Mouse (Mus musculus) heart, postnatal 0 days (tissue): ENCODE results near the gene Fut8. TPM values are rescaled to one million over a fixed set of nuclear protein-coding genes. Genes with fewer than 3 reads are reported as not detected.

ENCODE experiments used
- ATAC-seq: fragments of 200-750 bp; cut with Nextera tagmentation; 2 replicates; pipeline ENCODE4 v1.8.0; 2017; ENCODE audit warnings: low read depth, moderate number of reproducible peaks, moderate library complexity; ENCODE audit not compliant: insufficient read depth
- DNase-seq: peaks from one replicate; pipeline ENCODE4 v3.0.0-alpha.2; 2016; ENCODE audit warnings: low spot score
- H3K27ac ChIP-seq: fragments of 300-500 bp; sonication (generic); 2 replicates; pipeline ENCODE4 v1.5.1; 2014; ENCODE audit warnings: low read depth, mild to moderate bottlenecking
- H3K27me3 ChIP-seq: fragments of 300-500 bp; sonication (generic); 2 replicates; pipeline ENCODE4 v1.6.1; 2014; ENCODE audit warnings: low read length, mixed read lengths; ENCODE audit not compliant: control insufficient read depth, insufficient read depth
- H3K36me3 ChIP-seq: fragments of 300-500 bp; sonication (generic); replicated peaks from 2 replicates; pipeline ENCODE4 v1.6.1; 2014; ENCODE audit warnings: low read length, mixed read lengths; ENCODE audit not compliant: control insufficient read depth, insufficient read depth
- H3K4me1 ChIP-seq: fragments of 300-500 bp; sonication (generic); 2 replicates; pipeline ENCODE4 v1.6.1; 2014; ENCODE audit warnings: antibody characterized with exemption; ENCODE audit not compliant: control insufficient read depth, insufficient read depth
- H3K4me2 ChIP-seq: fragments of 300-500 bp; sonication (generic); 2 replicates; pipeline ENCODE4 v1.6.1; 2014; ENCODE audit warnings: low read depth, mild to moderate bottlenecking, low read length, moderate library complexity
- H3K4me3 ChIP-seq: fragments of 300-500 bp; sonication (generic); 2 replicates; pipeline ENCODE4 v1.5.1; 2014; ENCODE audit warnings: low read depth, low read length
- H3K9ac ChIP-seq: fragments of 300-500 bp; sonication (generic); replicated peaks from 2 replicates; pipeline ENCODE4 v1.6.1; 2014; ENCODE audit warnings: low read depth, low read length, mixed read lengths
- H3K9me3 ChIP-seq: fragments of 300-500 bp; sonication (generic); replicated peaks from 2 replicates; pipeline ENCODE4 v1.6.1; 2016; ENCODE audit warnings: low read length; ENCODE audit not compliant: control insufficient read depth
- CTCF ChIP-seq: IDR thresholded peaks from 2 replicates; pipeline ENCODE4 v1.5.1; 2016; ENCODE audit warnings: antibody characterized with exemption, control low read depth, low read depth
- EP300 ChIP-seq: IDR thresholded peaks from 2 replicates; pipeline ENCODE4 v1.6.1; 2016; ENCODE audit warnings: antibody characterized with exemption, low read depth
- WGBS: fragments of 180-500 bp; shearing (Covaris S2); extraction: QIAGEN DNeasy Blood & Tissue Kit; methylation state at CpG from one replicate; pipeline ENCODE4 v1.1.7; 2014; 5-methylcytosine and 5-hydroxymethylcytosine counted together
- polyA plus RNA-seq: library from polyadenylated mRNA; unstranded; fragments of >200 nt; fragmentation: Nextera tagmentation; extraction: Ambion mirVana; gene quantifications from 2 replicates; pipeline ENCODE4 v1.2.1, GENCODE M21; 2015
- total RNA-seq: library from RNA; depleted of rRNA; stranded (reverse); fragments of >200 nt; gene quantifications from 2 replicates; pipeline ENCODE4 v1.2.3, GENCODE M21; 2014; ENCODE audit warnings: low replicate concordance

The Fut8 gene
- total and polyA plus RNA-seq, 2 experiments from 2014 or later: 11.1 to 20.2 TPM

DNA sequence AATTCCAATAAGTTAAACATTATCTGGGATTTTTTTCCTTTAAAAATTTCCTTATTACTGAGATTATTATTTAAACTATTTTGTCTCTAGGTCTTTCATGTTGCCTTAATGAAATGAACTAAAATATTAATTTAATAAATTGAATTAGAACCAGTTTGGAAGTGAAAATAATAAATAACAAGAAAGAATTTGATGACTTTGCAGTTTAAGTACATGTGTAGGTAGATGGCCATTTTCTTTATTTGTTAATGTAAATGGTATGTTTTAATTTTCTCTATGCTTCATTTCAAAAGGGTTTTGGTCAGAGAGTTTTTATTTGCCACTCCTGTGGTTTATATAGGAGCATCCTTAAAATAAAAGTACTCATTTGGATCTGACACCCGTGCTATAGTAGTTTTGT lies 177.8 kb downstream of the Fut8 start:
- H3K27ac ChIP-seq: no peak overlapping the region
- ATAC-seq: no peak
- H3K4me1 ChIP-seq: no peaks in the 10 kb centered on the region
- H3K9ac ChIP-seq: no peak overlapping the region
- no peak overlapping the region for H3K4me2 ChIP-seq
- no peak for DNase-seq
- 82% methylated on average over 1 of the region's 1 CpGs for WGBS
- TF ChIP-seq EP300 (no peak), CTCF (no peak)
- no peaks in the 10 kb centered on the region for H3K9me3 ChIP-seq
- no peak overlapping the region for H3K4me3 ChIP-seq
- H3K36me3 ChIP-seq: peaks cover 4% of the 10 kb centered on the region; the same call in 1 of the 2 replicates
- H3K27me3 ChIP-seq: no peaks in the 10 kb centered on the region

DNA sequence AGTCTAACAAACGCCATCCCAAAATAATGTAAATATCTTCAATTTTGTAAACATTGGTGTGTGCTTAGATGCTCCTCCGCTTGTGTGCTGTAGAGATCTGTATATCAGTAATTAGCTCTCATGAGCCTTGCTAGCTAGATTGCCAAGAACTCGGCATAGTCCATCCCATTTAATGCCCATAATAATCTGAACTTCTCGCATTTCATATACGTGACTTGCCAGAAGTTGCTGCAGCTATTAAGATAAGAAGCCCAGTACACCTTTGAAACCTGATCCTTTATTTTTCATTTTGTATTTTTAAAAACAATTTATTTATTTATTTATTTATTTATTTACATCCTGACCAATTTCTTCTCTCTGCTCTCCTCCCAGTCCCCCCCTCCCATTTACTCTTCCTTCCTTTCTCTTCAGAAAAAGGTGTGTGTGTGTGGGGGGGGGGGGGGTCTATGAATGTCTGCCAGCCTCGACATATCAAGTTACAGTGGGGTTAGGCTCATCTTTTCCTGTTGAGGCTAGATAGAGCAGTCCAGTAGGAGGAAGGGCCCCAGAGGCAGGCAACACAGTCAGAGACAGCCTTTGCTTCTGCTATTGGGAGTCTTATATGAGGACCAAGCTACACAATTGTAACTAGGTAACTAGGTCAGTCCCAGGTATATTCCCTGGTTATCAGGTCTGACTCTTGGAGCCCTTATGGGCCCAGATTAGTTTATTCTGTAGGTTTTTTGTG lies 183.9 kb downstream of the Fut8 start:
- Histone ChIP-seq H3K27ac (no peak overlapping the region), H3K27me3 (no peaks in the 10 kb centered on the region), H3K4me3 (no peak overlapping the region), H3K9ac (no peak overlapping the region), H3K9me3 (no peaks in the 10 kb centered on the region), H3K36me3 (no peaks in the 10 kb centered on the region), H3K4me2 (no peak overlapping the region), H3K4me1 (no peaks in the 10 kb centered on the region)
- ATAC-seq: no peak
- 85% methylated on average over 6 of the region's 6 CpGs for WGBS
- no peak for DNase-seq
- TF ChIP-seq CTCF (no peak), EP300 (no peak)

DNA sequence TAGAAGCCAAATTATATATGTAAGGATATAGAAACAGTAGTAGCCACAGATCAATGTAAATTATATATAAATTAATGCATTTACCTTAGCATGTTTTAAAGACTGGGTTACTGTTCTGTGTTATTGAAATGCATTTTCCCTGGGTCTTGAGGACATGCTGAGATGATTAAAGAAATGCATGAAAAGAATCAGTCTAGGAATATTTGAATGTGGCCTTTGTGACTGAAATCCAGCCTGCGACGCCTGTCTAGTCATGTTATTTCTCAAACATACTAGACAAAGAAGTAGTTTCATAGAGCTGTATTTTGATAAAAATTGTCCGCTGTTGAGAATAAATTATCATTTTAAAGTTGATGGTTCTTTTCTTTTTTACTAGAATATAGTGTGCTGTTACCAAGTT lies 188.2 kb downstream of the Fut8 start:
- ATAC-seq (no peak), DNase-seq (no peak)
- 89% methylated on average over 3 of the region's 3 CpGs for WGBS
- TF ChIP-seq EP300 (no peak), CTCF (no peak)
- Histone ChIP-seq H3K27ac (no peak overlapping the region), H3K9me3 (no peaks in the 10 kb centered on the region), H3K4me3 (no peak overlapping the region), H3K36me3 (no peaks in the 10 kb centered on the region), H3K9ac (no peak overlapping the region), H3K4me1 (no peaks in the 10 kb centered on the region), H3K4me2 (no peak overlapping the region), H3K27me3 (no peaks in the 10 kb centered on the region)

DNA sequence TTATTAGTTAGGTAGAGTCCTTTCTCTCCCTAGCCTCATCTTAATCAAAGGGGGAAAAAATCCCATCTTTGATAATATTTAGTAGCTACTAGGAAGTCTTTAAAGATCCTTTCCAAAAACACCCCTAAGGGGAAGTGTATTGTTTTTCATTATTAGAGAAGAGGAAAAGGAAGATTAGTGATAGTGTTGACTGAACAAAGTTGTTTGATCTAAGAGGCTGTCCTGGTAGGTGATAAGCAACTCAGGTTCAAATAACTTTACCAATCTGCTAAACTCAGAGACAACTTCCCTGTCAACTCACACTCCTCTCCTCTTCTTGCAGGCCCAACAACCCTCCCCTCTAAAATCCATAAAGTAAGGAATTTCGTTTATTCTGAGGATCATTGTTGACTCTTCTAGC lies 190.2 kb downstream of the Fut8 start:
- no peak for TF ChIP-seq EP300
- TF ChIP-seq CTCF: no peak
- 59% methylated on average over 1 of the region's 1 CpGs for WGBS
- Histone ChIP-seq H3K9me3 (no peaks in the 10 kb centered on the region), H3K4me1 (no peaks in the 10 kb centered on the region), H3K9ac (no peak overlapping the region), H3K4me2 (no peak overlapping the region), H3K27me3 (no peaks in the 10 kb centered on the region), H3K36me3 (no peaks in the 10 kb centered on the region), H3K4me3 (no peak overlapping the region), H3K27ac (no peak overlapping the region)
- DNase-seq (no peak), ATAC-seq (no peak)

DNA sequence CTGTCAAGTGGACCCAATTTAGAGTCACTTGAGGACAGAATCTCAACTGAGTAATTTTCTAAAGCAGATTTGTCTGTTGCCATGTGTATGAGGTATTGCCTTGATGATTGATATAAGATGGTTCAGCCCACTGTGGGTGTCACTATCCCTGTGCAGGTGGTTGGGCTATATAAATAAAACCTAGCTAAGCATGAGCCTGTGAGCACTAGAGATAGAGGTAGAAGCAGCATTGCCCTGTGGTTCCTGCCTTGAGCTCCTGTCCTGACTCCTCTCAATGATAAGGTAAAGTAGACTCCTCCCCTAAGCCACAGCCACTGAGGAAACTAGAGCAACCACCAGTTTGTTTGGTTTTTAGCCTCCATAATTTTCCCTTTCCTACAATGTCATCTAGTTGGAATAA lies 191.5 kb downstream of the Fut8 start:
- ATAC-seq: no peak
- Histone ChIP-seq H3K9ac (no peak overlapping the region), H3K9me3 (no peaks in the 10 kb centered on the region), H3K36me3 (no peaks in the 10 kb centered on the region), H3K27me3 (no peaks in the 10 kb centered on the region), H3K4me2 (no peak overlapping the region), H3K4me3 (no peak overlapping the region), H3K27ac (no peak overlapping the region), H3K4me1 (no peaks in the 10 kb centered on the region)
- DNase-seq: no peak
- no peak for TF ChIP-seq CTCF
- TF ChIP-seq EP300: no peak

DNA sequence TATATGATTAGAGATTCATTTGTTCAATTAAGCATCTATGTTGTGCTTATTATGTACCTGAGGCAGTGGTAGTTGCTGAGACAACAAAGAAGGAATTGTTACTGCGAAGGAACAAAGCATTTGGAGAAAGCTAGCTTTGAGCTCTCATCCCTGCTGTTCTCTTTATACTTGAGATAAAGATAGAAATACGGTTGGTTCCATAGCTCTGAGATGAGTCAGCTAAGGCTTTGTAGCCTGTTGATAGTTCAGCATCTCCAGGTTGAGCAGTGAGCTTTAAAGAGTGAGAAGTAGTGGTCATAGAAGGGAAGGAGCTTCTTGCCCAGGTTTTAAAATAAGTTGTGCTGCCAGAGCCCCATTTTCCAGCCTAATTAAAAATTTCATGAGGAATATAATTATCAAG lies 198.8 kb downstream of the Fut8 start:
- no peak overlapping the region for H3K27ac ChIP-seq
- ATAC-seq: no peak

More for the DNA sequence above, 198.8 kb downstream of the Fut8 start:
- Histone ChIP-seq H3K4me2 (no peak overlapping the region), H3K9me3 (no peaks in the 10 kb centered on the region), H3K36me3 (no peaks in the 10 kb centered on the region), H3K4me1 (no peaks in the 10 kb centered on the region), H3K9ac (no peak overlapping the region), H3K4me3 (no peak overlapping the region), H3K27me3 (no peaks in the 10 kb centered on the region)
- 55% methylated on average over 2 of the region's 2 CpGs for WGBS
- no peak for TF ChIP-seq EP300
- TF ChIP-seq CTCF: no peak
- no peak for DNase-seq
